Mouse (Mus musculus) hindbrain, embryonic 14.5 days (tissue): ENCODE data around the gene Slc8b1. TPM values are rescaled to one million over a fixed set of nuclear protein-coding genes. Genes with fewer than 3 reads are reported as not detected.

Experiments
- ATAC-seq: fragments of 200-750 bp; cut with Nextera tagmentation; 2 replicates; pipeline ENCODE4 v1.8.0; 2017; ENCODE audit warnings: moderate number of reproducible peaks, mild to moderate bottlenecking, moderate TSS enrichment, moderate library complexity; ENCODE audit not compliant: low FRiP score
- DNase-seq: peaks from one replicate; pipeline ENCODE4 v3.0.0-alpha.2; 2015; ENCODE audit warnings: low spot score
- H3K27ac ChIP-seq: fragments of 300-500 bp; sonication (generic); 2 replicates; pipeline ENCODE4 v1.5.1; 2014; ENCODE audit warnings: mild to moderate bottlenecking, moderate library complexity
- H3K27me3 ChIP-seq: fragments of 300-500 bp; sonication (generic); 2 replicates; pipeline ENCODE4 v1.6.1; 2014; ENCODE audit warnings: mild to moderate bottlenecking, low read length, mixed read lengths; ENCODE audit not compliant: control insufficient read depth, insufficient read depth
- H3K36me3 ChIP-seq: fragments of 300-500 bp; sonication (generic); replicated peaks from 2 replicates; pipeline ENCODE4 v1.6.1; 2014; ENCODE audit not compliant: control insufficient read depth, insufficient read depth
- H3K4me1 ChIP-seq: fragments of 300-500 bp; sonication (generic); replicated peaks from 2 replicates; pipeline ENCODE4 v1.6.1; 2014; ENCODE audit warnings: antibody characterized with exemption, low read length, mixed read lengths; ENCODE audit not compliant: control insufficient read depth, insufficient read depth
- H3K4me2 ChIP-seq: fragments of 300-500 bp; sonication (generic); replicated peaks from 2 replicates; pipeline ENCODE4 v1.6.1; 2014; ENCODE audit warnings: mild to moderate bottlenecking, moderate library complexity
- H3K4me3 ChIP-seq: fragments of 300-500 bp; sonication (generic); replicated peaks from 2 replicates; pipeline ENCODE4 v1.5.1; 2014; ENCODE audit warnings: mild to moderate bottlenecking, low read length
- H3K9ac ChIP-seq: fragments of 300-500 bp; sonication (generic); 2 replicates; pipeline ENCODE4 v1.6.1; 2014
- H3K9me3 ChIP-seq: fragments of 300-500 bp; sonication (generic); 2 replicates; pipeline ENCODE4 v1.6.1; 2016; ENCODE audit warnings: low read length; ENCODE audit not compliant: control insufficient read depth
- WGBS: fragments of 180-500 bp; shearing (Covaris S2); extraction: QIAGEN DNeasy Blood & Tissue Kit; methylation state at CpG from one replicate; pipeline ENCODE4 v1.1.7; 2014; 5-methylcytosine and 5-hydroxymethylcytosine counted together
- polyA plus RNA-seq: library from polyadenylated mRNA; unstranded; fragments of >200 nt; fragmentation: Nextera tagmentation; extraction: Ambion mirVana; gene quantifications from 2 replicates; pipeline ENCODE4 v1.2.1, GENCODE M21; 2014

The Slc8b1 gene
- polyA plus RNA-seq, 1 experiment from 2014 or later = 1.3 TPM

GRCm38 (mm10) chr5:120503144-120503795 lies 7.7 kb upstream of the Slc8b1 start, which contains the start of gene Plbd2:
Gene Plbd2, minus strand, starts transcription at chr5:120503625.
- H3K4me1 ChIP-seq = peaks cover 20% of the 10 kb centered on the region
- peak within 1 kb of the TSS; percentile 26; the same call in 1 of the 2 replicates for H3K27ac ChIP-seq
- WGBS = under 1% methylated on average over 46 of the region's 55 CpGs
- peak within 1 kb of the TSS; percentile 96 for H3K4me2 ChIP-seq
- DNase-seq (peak; percentile 96), ATAC-seq (peak; percentile 83)
- H3K9ac ChIP-seq = peak within 1 kb of the TSS; percentile 91
- H3K36me3 ChIP-seq = peaks cover 7% of the 10 kb centered on the region; the same call in 1 of the 2 replicates
- peak within 1 kb of the TSS; percentile 96 for H3K4me3 ChIP-seq
- H3K27me3 ChIP-seq = no peaks in the 10 kb centered on the region
- no peaks in the 10 kb centered on the region for H3K9me3 ChIP-seq

- ATAC-seq = no peak
- Histone ChIP-seq H3K27ac (no peak overlapping the region), H3K27me3 (no peaks in the 10 kb centered on the region), H3K4me1 (peaks cover 20% of the 10 kb centered on the region), H3K4me3 (no peak overlapping the region), H3K4me2 (no peak overlapping the region), H3K9ac (no peak overlapping the region), H3K9me3 (no peaks in the 10 kb centered on the region), H3K36me3 (no peaks in the 10 kb centered on the region)
- 25% methylated on average over 16 of the region's 16 CpGs for WGBS
- DNase-seq = peak; percentile 62
Observed at GRCm38 (mm10) chr5:120505368-120505767, 5.6 kb upstream of the Slc8b1 start.

GRCm38 (mm10) chr5:120505781-120506180 lies 5.2 kb upstream of the Slc8b1 start:
- Histone ChIP-seq H3K4me2 (no peak overlapping the region), H3K27me3 (no peaks in the 10 kb centered on the region), H3K27ac (no peak overlapping the region), H3K4me3 (no peak overlapping the region), H3K36me3 (no peaks in the 10 kb centered on the region), H3K9ac (no peak overlapping the region), H3K4me1 (peaks cover 22% of the 10 kb centered on the region), H3K9me3 (no peaks in the 10 kb centered on the region)
- ATAC-seq (no peak), DNase-seq (no peak)
- WGBS = 65% methylated on average over 9 of the region's 9 CpGs

- no peak overlapping the region for H3K9ac ChIP-seq
- no peak for DNase-seq
- no peak overlapping the region for H3K4me3 ChIP-seq
- no peak for ATAC-seq
- H3K36me3 ChIP-seq = no peaks in the 10 kb centered on the region
- H3K9me3 ChIP-seq = no peaks in the 10 kb centered on the region
- WGBS = 48% methylated on average over 9 of the region's 9 CpGs
- peaks cover 28% of the 10 kb centered on the region for H3K4me1 ChIP-seq
- no peaks in the 10 kb centered on the region for H3K27me3 ChIP-seq
- H3K27ac ChIP-seq = no peak overlapping the region
- H3K4me2 ChIP-seq = no peak overlapping the region
Observed at GRCm38 (mm10) chr5:120506490-120506889, 4.5 kb upstream of the Slc8b1 start.

GRCm38 (mm10) chr5:120507311-120507710 lies 3.7 kb upstream of the Slc8b1 start:
- H3K4me3 ChIP-seq = no peak overlapping the region
- no peaks in the 10 kb centered on the region for H3K36me3 ChIP-seq
- H3K27me3 ChIP-seq = no peaks in the 10 kb centered on the region
- WGBS = 48% methylated on average over 4 of the region's 4 CpGs
- H3K9ac ChIP-seq = no peak overlapping the region
- H3K4me2 ChIP-seq = no peak overlapping the region
- DNase-seq (no peak), ATAC-seq (no peak)
- peaks cover 20% of the 10 kb centered on the region for H3K4me1 ChIP-seq
- H3K27ac ChIP-seq = no peak overlapping the region
- H3K9me3 ChIP-seq = no peaks in the 10 kb centered on the region

GRCm38 (mm10) chr5:120511643-120512220 lies 764 bp downstream of the Slc8b1 start:
- H3K9ac ChIP-seq = peak overlapping the region; percentile 42; the same call in 1 of the 2 replicates
- ATAC-seq = no peak
- peak overlapping the region; percentile 38 for H3K4me3 ChIP-seq
- H3K27ac ChIP-seq = no peak overlapping the region
- no peaks in the 10 kb centered on the region for H3K9me3 ChIP-seq
- peaks cover 15% of the 10 kb centered on the region for H3K4me1 ChIP-seq
- H3K4me2 ChIP-seq = peak overlapping the region; percentile 58
- DNase-seq = no peak
- 37% methylated on average over 14 of the region's 14 CpGs for WGBS
- no peaks in the 10 kb centered on the region for H3K27me3 ChIP-seq
- H3K36me3 ChIP-seq = no peaks in the 10 kb centered on the region

- Histone ChIP-seq H3K27me3 (no peaks in the 10 kb centered on the region), H3K9ac (no peak overlapping the region), H3K4me3 (no peak overlapping the region), H3K27ac (no peak overlapping the region), H3K4me2 (no peak overlapping the region), H3K9me3 (no peaks in the 10 kb centered on the region), H3K4me1 (peaks cover 14% of the 10 kb centered on the region), H3K36me3 (no peaks in the 10 kb centered on the region)
- 38% methylated on average over 15 of the region's 15 CpGs for WGBS
- ATAC-seq = no peak
- DNase-seq = no peak
Observed at GRCm38 (mm10) chr5:120512911-120513555, 2.1 kb downstream of the Slc8b1 start.

GRCm38 (mm10) chr5:120514031-120514677 lies 3.2 kb downstream of the Slc8b1 start:
- ATAC-seq = no peak

GRCm38 (mm10) chr5:120514754-120515153 lies 3.8 kb downstream of the Slc8b1 start:
- Histone ChIP-seq H3K9me3 (no peaks in the 10 kb centered on the region), H3K27ac (no peak overlapping the region), H3K4me2 (no peak overlapping the region), H3K4me1 (peaks cover 14% of the 10 kb centered on the region), H3K4me3 (no peak overlapping the region), H3K27me3 (no peaks in the 10 kb centered on the region), H3K36me3 (no peaks in the 10 kb centered on the region), H3K9ac (no peak overlapping the region)
- ATAC-seq (no peak), DNase-seq (peak; percentile 54)
- WGBS = 9% methylated on average over 4 of the region's 4 CpGs

More at GRCm38 (mm10) chr5:120514031-120514677, 3.2 kb downstream of the Slc8b1 start:
- Histone ChIP-seq H3K4me3 (no peak overlapping the region), H3K36me3 (no peaks in the 10 kb centered on the region), H3K27ac (no peak overlapping the region), H3K4me1 (peaks cover 14% of the 10 kb centered on the region), H3K4me2 (no peak overlapping the region), H3K9me3 (no peaks in the 10 kb centered on the region), H3K27me3 (no peaks in the 10 kb centered on the region), H3K9ac (no peak overlapping the region)
- no peak for DNase-seq
- WGBS = 85% methylated on average over 9 of the region's 9 CpGs
